Mouse (Mus musculus): ENCODE measurements around the gene Prss35.

DNA sequence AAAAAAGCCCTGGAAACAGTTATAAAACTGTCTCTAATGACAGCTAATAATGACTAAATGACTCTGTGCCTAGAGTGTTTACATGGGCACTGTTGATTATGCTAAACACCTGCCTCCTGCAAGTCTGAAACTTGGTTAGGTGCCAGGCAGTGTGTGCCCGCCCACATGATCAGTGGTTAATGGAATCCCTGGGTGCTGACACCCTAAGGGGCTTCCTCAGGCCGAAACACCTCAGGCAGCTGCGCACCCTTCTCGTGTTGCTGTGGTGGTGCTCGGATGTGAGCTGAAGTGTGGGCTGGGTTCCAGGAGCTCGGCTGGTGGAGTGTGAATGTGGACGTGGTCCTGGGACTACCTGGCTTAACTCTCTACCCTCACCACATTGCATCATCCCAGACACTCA is 33.9 kb downstream of the Prss35 start:
- TF ChIP-seq CTCF (IDR thresholded peaks at IDR 0.05; ENCODE audit: low read depth, low read length) (no peak), GATA1 (IDR thresholded peaks at IDR 0.05; ENCODE audit: borderline replicate concordance, low read length) (no peak), GATA2 (IDR thresholded peaks at IDR 0.05; ENCODE audit: borderline replicate concordance, low read depth, low read length) (no peak)
